Mouse (Mus musculus) left cerebral cortex, adult 18-20 months (tissue): Measurements from ENCODE around the gene Cops9. TPM values are rescaled to one million over a fixed set of nuclear protein-coding genes. Genes with fewer than 3 reads are reported as not detected.

Experiments
- DNase-seq, 2 experiments: peaks; one replicate each; pipeline ENCODE4 v3.0.0; 2021 to 2022; ENCODE audit warnings: low spot score in 2 of 2, mixed read lengths in 1 of 2
- long read RNA-seq, 2 experiments: library from polyadenylated mRNA; stranded (forward); transcript quantifications; one replicate each; pipeline ENCODE4 v2.0.0; 2021
- total RNA-seq, 2 experiments: library from RNA; stranded (reverse); gene quantifications; 2 replicates each; pipeline ENCODE4 v1.2.3; 2021

The Cops9 gene
- total RNA-seq: 100 to 1,000 TPM; 214 to 225 TPM
- long read RNA-seq, experiment 1, transcript Cops9-204 (3 exons, 649 nt): minor isoform, 5 of 36 reads
- long read RNA-seq, experiment 1, transcript Cops9-201 (3 exons, 438 nt): major isoform, 30 of 36 reads
- long read RNA-seq, experiment 1, partial matches to known transcripts: 0 of 36 reads
- long read RNA-seq, experiment 1, other reads (novel, unspliced or antisense): 0 of 36 reads
- long read RNA-seq, experiment 2, transcript Cops9-201 (3 exons, 438 nt): major isoform, 29 of 34 reads
- long read RNA-seq, experiment 2, partial matches to known transcripts: 1 of 34 reads
- long read RNA-seq, experiment 2, other reads (novel, unspliced or antisense): 0 of 34 reads

DNA sequence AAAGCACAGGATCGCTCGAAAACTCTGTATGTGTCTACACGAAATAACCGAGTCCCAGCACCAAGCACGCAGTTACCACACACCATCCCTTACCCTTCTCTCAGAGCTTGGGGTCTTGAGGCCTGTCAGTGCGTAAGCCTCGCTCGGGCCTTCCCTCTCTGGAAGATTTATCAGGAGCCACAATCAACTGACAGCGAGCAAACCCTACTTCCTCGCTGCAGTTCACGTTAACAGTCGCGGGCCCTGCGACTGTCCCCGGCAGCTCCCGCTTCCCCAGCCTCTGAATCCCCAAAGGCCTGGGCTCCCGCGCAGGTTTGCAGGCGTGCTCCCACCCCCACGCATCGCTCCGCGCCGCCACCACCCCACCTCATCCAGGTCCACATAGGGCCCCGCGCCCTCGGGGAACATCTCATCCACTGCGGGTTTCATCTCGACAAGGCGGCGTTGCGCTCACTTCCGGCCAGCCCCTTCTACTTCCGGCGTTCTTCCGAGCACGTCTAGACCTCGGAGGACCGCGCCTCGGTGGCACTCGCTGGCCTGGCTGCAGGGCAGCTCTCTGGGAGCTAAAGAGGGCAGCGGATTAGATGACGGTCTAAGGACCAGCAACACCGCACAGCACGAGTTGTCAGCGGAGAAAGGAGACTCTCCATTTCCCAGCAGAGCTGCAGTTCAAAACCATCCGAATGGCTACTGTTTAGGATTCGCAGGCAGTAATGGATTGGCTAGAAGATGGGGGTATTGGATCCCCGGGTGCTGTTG lies at the start of gene Cops9:
Cops9 (minus strand) TSS at position 472 of the 759 bp plus-strand sequence.
- peak; percentile 90 to 92 for DNase-seq

DNA sequence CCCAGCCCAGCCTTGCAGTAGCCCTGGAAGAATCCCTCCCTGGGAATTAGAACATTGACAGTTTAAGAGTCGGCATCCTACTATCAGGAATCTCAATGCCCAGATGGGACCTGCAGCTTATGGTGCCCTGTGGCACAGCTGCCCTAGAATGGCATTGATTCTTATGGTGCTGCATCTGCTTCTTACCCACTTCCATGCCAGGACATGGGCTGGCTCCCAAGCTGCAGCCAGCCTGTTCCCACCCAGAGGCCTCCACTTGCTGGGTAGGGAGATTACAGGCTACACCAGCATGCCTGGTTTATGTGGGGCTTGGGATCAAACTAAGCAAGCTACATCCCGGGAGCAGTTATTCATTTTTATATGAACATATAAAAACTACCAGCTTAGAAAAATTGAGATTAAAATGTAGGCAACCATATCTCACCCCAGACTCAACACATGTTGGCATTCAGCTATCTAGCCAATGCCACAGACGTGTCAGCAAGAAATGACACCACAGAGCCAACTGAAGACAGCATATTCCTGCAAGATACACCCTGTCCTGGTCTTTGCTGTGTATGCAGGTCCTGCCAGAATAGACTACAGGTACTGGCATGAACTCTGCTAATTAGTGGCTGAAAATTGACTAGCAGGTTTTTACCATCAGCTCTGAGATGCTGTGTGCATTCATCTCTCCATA lies 49.5 kb upstream of the Cops9 start:
- DNase-seq: no peak

GRCm38 (mm10) chr1:92686994-92687393 lies 45.2 kb upstream of the Cops9 start:
- DNase-seq: peak in 1 of 2 experiments; percentile 23

DNA sequence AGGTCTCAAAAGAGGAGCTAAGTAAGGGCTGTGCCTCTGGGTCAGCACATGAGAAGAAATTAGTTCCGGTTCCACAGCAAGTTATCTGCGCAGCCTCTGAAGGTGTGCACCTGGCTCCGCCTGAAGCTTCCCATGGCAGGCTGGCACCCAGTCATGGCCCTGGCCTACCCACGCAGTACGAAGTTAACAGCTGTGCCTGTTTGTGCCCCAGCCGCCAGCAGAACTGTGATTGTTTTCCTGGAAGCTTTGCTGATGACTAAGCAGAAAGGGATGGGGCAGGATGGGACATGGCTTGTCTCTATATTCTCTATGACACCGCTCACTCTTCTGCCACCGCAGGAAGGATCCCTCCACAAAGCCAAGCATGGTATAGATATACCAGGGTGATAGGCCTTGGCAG lies 41.4 kb upstream of the Cops9 start:
- peak; percentile 52 to 53 for DNase-seq

GRCm38 (mm10) chr1:92680668-92681603 lies 39.2 kb upstream of the Cops9 start:
- DNase-seq: no peak

DNA sequence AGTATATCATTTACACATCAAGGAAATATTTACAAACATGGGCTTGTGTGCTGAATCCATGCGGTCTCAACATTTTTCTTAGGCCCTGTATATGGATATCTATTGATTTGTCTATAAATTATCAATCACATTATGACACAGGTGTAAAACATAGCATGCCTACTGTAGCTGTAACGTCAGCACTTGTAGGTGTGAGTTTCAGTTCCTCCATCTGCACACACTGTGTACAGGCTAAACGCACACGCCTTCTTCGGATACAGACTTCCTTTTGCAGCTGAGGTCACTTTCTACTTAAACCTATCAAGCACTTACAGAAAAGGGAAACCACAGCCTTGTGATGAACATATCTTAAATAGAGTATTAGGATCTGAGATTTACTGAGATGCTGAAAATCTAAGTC lies 37.0 kb upstream of the Cops9 start:
- no peak for DNase-seq

- DNase-seq: no peak
Measured at GRCm38 (mm10) chr1:92676676-92676975, 34.8 kb upstream of the Cops9 start.

- peak; percentile 63 to 74 for DNase-seq
Measured at GRCm38 (mm10) chr1:92675932-92676675, 34.3 kb upstream of the Cops9 start.

GRCm38 (mm10) chr1:92673258-92673782 lies 31.5 kb upstream of the Cops9 start:
- DNase-seq: no peak

- no peak for DNase-seq
Measured at GRCm38 (mm10) chr1:92671326-92671725, 29.5 kb upstream of the Cops9 start.

DNA sequence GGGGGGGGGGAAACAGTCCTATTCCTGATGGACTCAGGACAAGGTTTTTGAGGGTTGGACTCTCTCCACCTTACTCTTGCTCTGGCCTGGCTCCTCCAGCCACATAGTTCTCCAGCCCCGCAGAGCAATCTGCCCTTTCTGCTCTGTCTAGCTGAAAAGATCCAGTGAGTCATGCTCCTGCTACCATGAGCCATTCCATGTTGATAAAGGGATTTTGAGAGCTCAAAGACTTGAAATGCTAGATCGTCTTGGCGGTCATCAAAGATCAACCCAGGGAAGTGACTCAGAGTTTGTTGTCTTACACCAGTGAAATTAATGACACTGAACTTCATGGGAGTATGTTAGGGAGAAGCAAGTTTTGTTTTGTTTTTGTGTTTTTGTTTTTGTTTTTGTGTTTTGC lies 27.6 kb upstream of the Cops9 start:
- no peak for DNase-seq

GRCm38 (mm10) chr1:92667106-92667505 lies 25.3 kb upstream of the Cops9 start:
- DNase-seq: no peak

- no peak for DNase-seq
Measured at GRCm38 (mm10) chr1:92659392-92659791, 17.6 kb upstream of the Cops9 start.

DNA sequence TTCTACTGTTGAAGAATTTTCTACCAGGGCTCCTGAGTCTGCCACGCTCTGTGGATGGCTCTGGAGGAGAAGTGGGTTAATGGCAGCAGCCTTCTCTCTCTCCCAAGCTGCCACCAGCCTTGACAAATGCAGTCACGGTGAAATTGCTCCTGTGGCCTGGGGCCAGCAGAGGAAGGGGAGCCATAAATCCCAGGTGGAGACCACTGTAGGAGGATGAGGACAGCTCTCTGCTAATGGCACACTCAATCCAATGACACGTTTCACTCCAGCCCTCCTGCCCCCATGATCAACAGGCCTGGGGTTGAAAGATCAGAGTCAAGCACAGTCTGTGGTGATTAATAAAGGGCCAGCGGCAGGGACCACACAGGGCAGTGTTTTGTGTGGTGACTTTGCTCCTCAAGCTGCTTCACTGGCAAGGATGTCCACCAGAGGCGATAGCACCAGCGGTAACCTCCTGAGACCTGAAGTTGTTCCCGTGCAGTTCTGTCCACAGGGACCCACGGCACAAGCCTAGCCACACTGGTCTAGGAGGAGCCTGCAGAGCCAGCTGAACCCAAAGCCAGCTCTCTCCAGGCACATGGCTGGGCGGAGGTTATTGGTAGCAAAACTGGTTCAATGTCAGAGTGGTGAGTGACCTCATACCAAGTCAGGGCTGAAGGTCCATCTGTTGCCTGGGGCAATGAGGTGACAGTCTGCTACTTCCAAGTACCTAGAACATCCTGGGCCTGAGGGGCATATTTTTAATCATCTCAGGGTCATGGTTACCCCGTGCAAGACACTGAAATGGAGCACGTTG lies 15.4 kb upstream of the Cops9 start:
- DNase-seq: no peak

GRCm38 (mm10) chr1:92654676-92655075 lies 12.9 kb upstream of the Cops9 start:
- no peak for DNase-seq

GRCm38 (mm10) chr1:92653179-92653578 lies 11.4 kb upstream of the Cops9 start:
- no peak for DNase-seq

- DNase-seq: no peak
Measured at GRCm38 (mm10) chr1:92651467-92651866, 9.7 kb upstream of the Cops9 start.

DNA sequence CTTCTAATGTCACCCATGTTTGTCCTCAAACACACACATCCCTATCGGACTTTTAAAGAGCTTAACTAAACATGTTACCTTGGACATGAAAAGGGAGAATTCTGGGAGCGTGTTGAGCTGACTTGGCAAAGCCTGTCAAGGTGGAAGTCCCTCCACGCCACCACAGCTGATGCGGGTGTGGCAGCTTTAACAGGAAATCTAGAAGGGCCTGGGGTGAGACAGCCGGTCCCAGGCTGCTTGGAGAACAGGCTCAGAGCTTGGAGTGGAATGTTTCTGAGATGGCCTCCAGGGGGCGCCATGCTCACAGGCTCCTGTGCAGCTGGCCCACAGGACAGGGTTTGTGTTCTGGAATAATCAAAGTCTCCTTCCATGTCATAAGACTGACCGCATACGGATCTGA lies 6.9 kb upstream of the Cops9 start, which contains the start of gene Otos:
Otos (minus strand) TSS at position 169 of the 400 bp plus-strand sequence.
- peak; percentile 72 to 79 for DNase-seq

- DNase-seq: no peak
Measured at GRCm38 (mm10) chr1:92648197-92648596, 6.4 kb upstream of the Cops9 start.
